Mouse (Mus musculus) layer of hippocampus, adult 2 months (tissue): ENCODE measurements at regions not wholly inside any gene's neighbourhood (a gene's known extent, or its start where the extent isn't known, plus 50 kb on each side); places are given as distances from the start of the nearest gene placed in this dataset.

Experiments used
- DNase-seq, 2 experiments: peaks; one replicate each; pipeline ENCODE4 v3.0.0; 2022; ENCODE audit warnings: low spot score in 2 of 2
- H3K27ac ChIP-seq: fragments of 200-600 bp; 2 replicates; pipeline ENCODE4 v1.8.1; 2022
- H3K4me3 ChIP-seq: fragments of 200-600 bp; 2 replicates; pipeline ENCODE4 v1.8.1; 2022; ENCODE audit warnings: mild to moderate bottlenecking
- CTCF ChIP-seq: fragments of 200-600 bp; conservative IDR thresholded peaks from 2 replicates; pipeline ENCODE4 v1.8.1; 2022; ENCODE audit warnings: antibody characterized with exemption, mild to moderate bottlenecking, moderate library complexity

- TF ChIP-seq CTCF = no peak
- H3K27ac ChIP-seq = no peak overlapping the region
- H3K4me3 ChIP-seq = no peak overlapping the region
- DNase-seq = no peak
Measured at GRCm38 (mm10) chr5:74121861-74122630, 53.8 kb upstream of the Usp46 start.

- Histone ChIP-seq H3K27ac (no peak overlapping the region), H3K4me3 (peak overlapping the region; percentile 50)
- DNase-seq = peak; percentile 21 to 34
Measured at GRCm38 (mm10) chr5:74126015-74126896, 58.0 kb upstream of the Usp46 start.

GRCm38 (mm10) chr5:74127518-74127917 is 59.3 kb upstream of the Usp46 start:
- no peak overlapping the region for H3K4me3 ChIP-seq
- H3K27ac ChIP-seq = no peak overlapping the region
- DNase-seq = no peak
- peak; percentile 31 for TF ChIP-seq CTCF

More at GRCm38 (mm10) chr5:74126015-74126896, 58.0 kb upstream of the Usp46 start:
- 0 out of 2 replicates have a peak, but pooled peaks have one; percentile 19 for TF ChIP-seq CTCF

- no peak for TF ChIP-seq CTCF
- Histone ChIP-seq H3K27ac (peak overlapping the region; percentile 25; the same call in 1 of the 2 replicates), H3K4me3 (no peak overlapping the region)
- DNase-seq = no peak
Measured at GRCm38 (mm10) chr5:74129636-74130035, 61.4 kb upstream of the Usp46 start.

GRCm38 (mm10) chr5:74132671-74133070 is 62.4 kb upstream of the Rasl11b start:
- H3K27ac ChIP-seq = no peak overlapping the region
- no peak for DNase-seq
- no peak overlapping the region for H3K4me3 ChIP-seq
- TF ChIP-seq CTCF = no peak

GRCm38 (mm10) chr5:74136377-74136776 is 58.7 kb upstream of the Rasl11b start:
- TF ChIP-seq CTCF = no peak
- no peak for DNase-seq
- Histone ChIP-seq H3K27ac (no peak overlapping the region), H3K4me3 (no peak overlapping the region)

- TF ChIP-seq CTCF = no peak
Measured at GRCm38 (mm10) chr5:74136868-74137439, 58.1 kb upstream of the Rasl11b start.

GRCm38 (mm10) chr5:74143994-74144393 is 51.1 kb upstream of the Rasl11b start:
- no peak for DNase-seq
- no peak for TF ChIP-seq CTCF
- H3K27ac ChIP-seq = no peak overlapping the region
- H3K4me3 ChIP-seq = no peak overlapping the region

More at GRCm38 (mm10) chr5:74136868-74137439, 58.1 kb upstream of the Rasl11b start:
- no peak overlapping the region for H3K27ac ChIP-seq
- DNase-seq = no peak
- H3K4me3 ChIP-seq = no peak overlapping the region

- Histone ChIP-seq H3K4me3 (no peak overlapping the region), H3K27ac (no peak overlapping the region)
- TF ChIP-seq CTCF = no peak
- DNase-seq = no peak
Measured at GRCm38 (mm10) chr5:74144765-74145164, 50.3 kb upstream of the Rasl11b start.
